Mouse (Mus musculus) retina, embryonic 14.5 days (tissue): Measurements from ENCODE around the gene Smarcb1.

ENCODE experiments used
- DNase-seq: peaks from one replicate; pipeline ENCODE4 v3.0.0-alpha.2; 2015; ENCODE audit warnings: low spot score

Smarcb1 gene

DNA sequence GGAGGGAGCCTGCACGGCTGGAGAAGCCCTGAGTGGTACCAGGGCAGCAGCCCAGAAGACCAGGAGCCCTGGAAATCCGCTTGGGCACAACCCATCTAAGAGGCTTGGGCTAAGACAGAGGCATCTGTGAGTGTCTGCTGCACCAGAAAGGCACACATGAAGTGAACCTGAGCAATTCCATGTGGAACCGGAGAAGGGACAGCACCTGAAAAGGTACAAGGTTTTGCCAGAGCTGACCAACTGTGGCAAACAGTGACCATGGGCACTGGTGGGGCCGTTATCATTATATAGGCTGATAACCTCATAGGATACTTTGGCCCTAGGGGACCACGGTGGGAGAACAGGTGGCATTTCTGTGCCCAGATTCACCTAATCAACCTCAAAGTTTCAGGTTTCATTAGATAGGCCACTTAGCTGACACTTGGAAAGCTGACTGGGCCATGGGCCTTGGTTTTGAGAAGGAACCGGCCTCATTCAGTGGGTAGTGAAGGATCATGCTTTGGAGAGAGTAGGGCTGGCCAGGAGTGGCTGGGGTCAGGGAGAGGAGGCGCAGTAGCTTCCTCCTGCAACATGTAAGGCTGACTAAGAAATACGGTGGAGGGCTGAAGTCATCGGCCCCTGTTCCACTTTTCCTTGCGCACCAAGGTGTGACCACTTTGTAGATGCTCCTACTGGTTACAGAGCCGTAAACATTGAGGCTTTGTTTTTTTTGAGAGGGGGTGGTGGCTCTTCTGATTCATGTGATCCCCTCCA lies 65.1 kb downstream of the Smarcb1 start:
- DNase-seq = no peak

DNA sequence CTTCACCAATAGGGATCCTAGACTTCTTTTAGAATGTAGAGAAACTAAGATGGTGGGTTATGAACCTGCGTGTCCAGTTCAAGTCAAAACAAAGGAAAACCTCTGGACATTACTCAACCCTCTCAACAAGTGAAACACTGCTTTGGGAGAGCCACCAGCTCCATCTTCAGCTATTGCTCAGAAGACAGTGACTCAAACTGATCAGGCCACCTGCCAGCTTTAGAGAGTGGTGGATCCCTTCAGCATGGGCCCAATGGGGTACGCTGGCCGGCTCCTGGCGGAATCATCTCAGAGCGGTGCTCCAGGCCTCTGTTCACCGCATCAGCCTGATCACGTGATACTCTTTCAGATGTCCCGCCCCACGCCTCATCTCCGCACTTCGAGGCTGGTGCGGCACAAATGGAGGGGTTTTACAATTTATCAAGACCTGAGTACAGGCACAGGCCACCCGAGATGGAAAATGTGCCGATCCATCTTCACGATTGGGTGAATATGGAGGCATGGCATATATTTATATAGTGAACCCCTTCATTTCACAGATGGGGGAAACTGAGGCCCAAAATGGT lies 65.9 kb downstream of the Smarcb1 start:
- DNase-seq = no peak

- no peak for DNase-seq
Measured at GRCm38 (mm10) chr10:75854791-75855190, 66.6 kb downstream of the Smarcb1 start.

DNA sequence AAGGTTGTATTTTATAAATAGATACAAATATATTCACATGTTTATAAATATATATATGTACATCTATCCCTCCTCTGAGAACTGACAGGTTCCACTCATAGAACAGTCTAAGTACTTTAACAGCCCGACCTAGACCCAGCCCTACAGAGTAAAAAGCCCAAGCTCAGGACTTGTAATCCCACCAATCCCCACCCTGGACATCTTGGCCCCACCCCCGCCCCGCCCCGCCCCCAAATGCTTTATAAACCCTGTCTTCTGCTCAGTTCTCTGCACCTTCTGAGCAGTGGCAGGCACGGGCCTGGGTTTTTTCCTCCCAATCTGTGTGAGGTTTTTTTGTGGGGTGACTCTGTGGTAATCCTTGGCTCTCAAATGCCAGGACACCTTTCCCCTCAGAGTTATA lies 67.3 kb downstream of the Smarcb1 start:
- DNase-seq = no peak

DNA sequence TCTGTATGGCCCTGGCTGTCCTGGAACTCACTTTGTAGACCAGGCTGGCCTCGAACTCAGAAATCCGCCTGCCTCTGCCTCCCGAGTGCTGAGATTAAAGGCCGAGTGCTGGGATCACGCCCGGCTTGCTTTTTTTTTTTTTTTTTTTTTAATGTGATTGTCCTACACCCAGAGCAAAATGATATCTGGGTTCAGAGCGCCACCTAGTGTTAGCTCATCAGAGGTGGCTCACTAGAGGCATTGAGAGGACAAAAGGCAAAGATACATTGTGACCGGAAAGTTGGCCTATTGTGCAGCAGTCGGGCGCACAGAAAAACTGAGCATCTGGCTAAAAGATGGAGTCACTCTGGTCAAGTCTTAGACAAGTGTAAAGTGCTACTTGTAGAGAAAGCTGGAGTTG lies 68.0 kb downstream of the Smarcb1 start:
- DNase-seq = peak; percentile 91

GRCm38 (mm10) chr10:75852539-75853125 lies 68.8 kb downstream of the Smarcb1 start:
- DNase-seq = no peak

- DNase-seq = no peak
Measured at GRCm38 (mm10) chr10:75851681-75852080, 69.7 kb downstream of the Smarcb1 start.

DNA sequence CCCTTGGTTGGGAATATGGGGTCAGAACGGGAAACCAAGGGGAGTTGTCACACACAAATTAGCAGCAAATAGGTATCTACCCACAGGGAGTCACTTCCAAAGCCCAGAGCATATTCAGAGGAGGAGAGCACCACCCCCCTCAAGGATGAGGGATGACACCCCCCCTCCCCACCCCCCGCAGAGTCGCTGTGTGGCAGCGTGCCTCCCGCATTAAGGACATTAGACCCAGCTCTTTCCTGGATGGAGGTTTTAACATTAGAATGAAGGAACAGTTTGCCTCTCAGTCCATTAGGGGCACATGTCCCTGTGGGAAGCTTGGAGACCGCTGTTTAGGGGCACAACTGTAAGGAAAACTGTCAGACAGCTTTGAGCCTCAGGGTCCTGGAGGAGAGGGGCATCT lies 70.3 kb downstream of the Smarcb1 start:
- no peak for DNase-seq

DNA sequence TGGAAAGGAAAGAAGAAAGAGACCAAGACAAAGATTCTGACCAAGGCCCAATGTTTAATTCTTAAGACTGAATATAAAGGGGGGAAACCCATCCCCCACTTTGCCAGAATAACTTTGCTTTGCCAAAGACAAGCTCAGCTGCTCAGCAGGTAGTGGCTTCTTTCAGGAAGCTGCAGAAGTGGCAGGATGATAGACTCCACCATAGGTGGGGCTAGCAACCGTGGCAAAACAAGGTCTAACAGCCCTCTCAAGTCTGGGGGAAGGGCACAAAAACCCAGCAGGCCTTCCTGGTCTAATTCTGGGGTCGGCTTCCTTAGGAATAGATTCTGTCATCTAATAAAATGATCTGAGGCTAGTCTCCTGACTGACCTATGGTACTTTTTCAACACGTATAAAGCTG lies 73.0 kb downstream of the Smarcb1 start:
- DNase-seq = no peak
